ENCODE assay signal across 8 mouse cellular contexts in genomic region chr8:11007001-11007580, GRCm38 (mm10). TPM values are rescaled to one million over a fixed set of nuclear protein-coding genes. Genes with fewer than 3 reads are reported as not detected.
A peak's percentile ranks its signal among the peaks of the same experiment; 100 is the strongest.
DNase-seq lines count a peak whose midpoint lies in the region; ATAC-seq and TF ChIP-seq lines count a peak whose summit lies in the region.

No protein-coding gene starts in this region.

- peaks cover 69% of the 10 kb centered on the region for H3K4me1 ChIP-seq in E14TG2a.4 (replicated peaks; ENCODE audit: low read depth, low read length)
- peaks cover 60% of the 10 kb centered on the region for H3K4me1 ChIP-seq in forebrain, embryonic 14.5 days (ENCODE audit: control insufficient read depth, insufficient read depth, low read length)
- peaks cover 59% of the 10 kb centered on the region for H3K4me1 ChIP-seq in neural tube, embryonic 14.5 days (ENCODE audit: control insufficient read depth, insufficient read depth, low read length)

- peak overlapping the region; percentile 85 for H3K9ac ChIP-seq in forebrain, embryonic 14.5 days (ENCODE audit: low read length)
- peak overlapping the region; percentile 76 for H3K9ac ChIP-seq in neural tube, embryonic 14.5 days (replicated peaks; ENCODE audit: low read depth, low read length)

- H3K4me2 ChIP-seq in forebrain, embryonic 14.5 days (ENCODE audit: low read length), result peak overlapping the region; percentile 93
- H3K4me2 ChIP-seq in neural tube, embryonic 14.5 days (ENCODE audit: low read depth, low read length), result peak overlapping the region; percentile 96

- H3K36me3 ChIP-seq in E14TG2a.4 (ENCODE audit: insufficient read depth, low read length), result peaks cover 22% of the 10 kb centered on the region; the same call in 1 of the 2 replicates
- peaks cover 12% of the 10 kb centered on the region; the same call in 1 of the 2 replicates for H3K36me3 ChIP-seq in forebrain, embryonic 14.5 days (ENCODE audit: control insufficient read depth, insufficient read depth, low read length)
- H3K36me3 ChIP-seq in neural tube, embryonic 14.5 days (ENCODE audit: control insufficient read depth, insufficient read depth, low read length), result no peaks in the 10 kb centered on the region

- H3K27ac ChIP-seq in forebrain, embryonic 14.5 days (ENCODE audit: low read depth, low read length), result peak overlapping the region; percentile 98
- peak overlapping the region; percentile 95 for H3K27ac ChIP-seq in neural tube, embryonic 14.5 days (ENCODE audit: low read depth, low read length)

- no peak for TF ChIP-seq CTCF in E14TG2a.4 (conservative IDR thresholded peaks at IDR 0.05; ENCODE audit: low read length)

- peak overlapping the region; percentile 90 for H3K4me3 ChIP-seq in E14TG2a.4 (replicated peaks; ENCODE audit: low read length)
- peak overlapping the region; percentile 75 for H3K4me3 ChIP-seq in forebrain, embryonic 14.5 days (ENCODE audit: low read depth, low read length)
- H3K4me3 ChIP-seq in neural tube, embryonic 14.5 days (ENCODE audit: low read depth, low read length), result peak overlapping the region; percentile 74

- H3K9me3 ChIP-seq in E14TG2a.4 (ENCODE audit: low read length), result no peaks in the 10 kb centered on the region
- no peaks in the 10 kb centered on the region for H3K9me3 ChIP-seq in forebrain, embryonic 14.5 days (replicated peaks; ENCODE audit: control insufficient read depth, low read length)
- H3K9me3 ChIP-seq in neural tube, embryonic 14.5 days (ENCODE audit: control insufficient read depth, low read length), result no peaks in the 10 kb centered on the region

- peaks cover 39% of the 10 kb centered on the region for H3K27me3 ChIP-seq in E14TG2a.4 (ENCODE audit: insufficient read depth, low read length)
- 0 out of 2 replicates have a peak, but pooled peaks cover 3% of the 10 kb centered on the region for H3K27me3 ChIP-seq in forebrain, embryonic 14.5 days (replicated peaks; ENCODE audit: control insufficient read depth, insufficient read depth, low read length)
- no peaks in the 10 kb centered on the region for H3K27me3 ChIP-seq in neural tube, embryonic 14.5 days (ENCODE audit: control insufficient read depth, insufficient read depth, low read length)

- peak; percentile 93 for DNase-seq in forebrain, embryonic 14.5 days (ENCODE audit: low spot score)
- peak; percentile 91 for DNase-seq in heart, postnatal 14 days
- peak; percentile 88 to 95 for DNase-seq in layer of hippocampus, adult 18-20 months (ENCODE audit: low spot score in 2 of 2)
- DNase-seq in lung, adult 18-20 months, result peak; percentile 88 to 89
- peak; percentile 91 for DNase-seq in testis, postnatal 10 days (ENCODE audit: low spot score)

- intact Hi-C loops in heart, postnatal 14 days (cut with DNase I), result loop anchor here (2.0 to 5.0 kb wide), 5 partner anchors 60 to 570 kb away; no protein-coding TSS in a partner anchor

- peak; percentile 49 for ATAC-seq in cerebellum, adult (ENCODE audit: insufficient number of reproducible peaks, low FRiP score, low TSS enrichment)
- ATAC-seq in forebrain, embryonic 14.5 days, result peak; percentile 54
- ATAC-seq in neural tube, embryonic 14.5 days (ENCODE audit: low read depth), result peak; percentile 49

- WGBS in forebrain, embryonic 14.5 days, result under 1% methylated on average over 41 of the region's 56 CpGs
- 1% methylated on average over 26 of the region's 56 CpGs for WGBS in neural tube, embryonic 14.5 days

RNA-seq across cellular contexts. Expression of gene Irs2, which starts 1.2 kb away (rescaled TPM):
- 3.9 and 4.0 TPM in 2 replicates for polyA plus RNA-seq in forebrain, embryonic 14.5 days (2014; fragmentation: Nextera tagmentation; extraction: Ambion mirVana)
- 10 to 100 TPM; 14.6 to 31.6 TPM for total RNA-seq in heart, postnatal 14 days (2021)
- total RNA-seq in layer of hippocampus, adult 18-20 months (2021), result 10 to 100 TPM; 80.4 to 85.0 TPM
- 5.6 and 6.1 TPM in 2 replicates for polyA plus RNA-seq in neural tube, embryonic 14.5 days (2014; fragmentation: Nextera tagmentation; extraction: Ambion mirVana)

Comparison
In these comparisons a context has a peak if more than half of its experiments do, and no peak if none do; other contexts are left out.
1. Peak in every context shown above with its lines: DNase-seq, ATAC-seq, H3K4me3 ChIP-seq and H3K27ac ChIP-seq.